ENCODE assay signal across 16 mouse cellular contexts in the genomic region with DNA sequence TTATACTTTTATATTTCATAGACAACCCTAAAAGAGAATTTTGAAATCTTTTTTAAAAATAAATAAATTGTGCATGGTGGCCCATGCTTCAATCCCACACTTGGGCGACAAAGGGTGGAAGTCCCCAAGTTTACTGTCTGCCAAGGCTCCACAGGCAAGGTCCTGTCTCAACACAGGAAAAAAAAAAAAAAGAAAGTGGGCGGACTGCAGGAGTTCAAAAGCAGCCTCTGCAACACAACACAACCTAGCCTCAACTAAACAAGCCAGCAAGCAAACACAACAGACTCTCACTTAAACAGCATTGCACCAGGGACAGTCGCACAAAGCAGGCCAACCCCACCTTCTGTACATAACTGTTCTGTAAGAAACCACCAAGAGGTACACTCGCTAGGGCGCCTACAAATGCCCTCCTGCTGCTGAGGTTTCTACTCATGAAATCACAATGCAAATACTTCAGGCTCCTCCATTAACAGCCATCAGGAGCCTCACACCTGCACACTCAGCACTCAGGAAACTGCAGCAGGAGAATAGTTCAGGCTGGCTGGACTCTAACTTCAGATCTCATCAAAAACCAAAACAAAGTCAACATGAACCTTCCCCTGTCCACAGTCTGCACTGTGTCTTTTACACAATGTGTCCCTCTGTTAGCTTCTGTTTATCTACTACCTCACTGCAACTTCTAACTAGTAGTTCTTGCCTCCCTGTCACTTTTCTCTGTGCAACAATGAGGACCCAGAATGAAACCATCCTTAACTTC. TPM values are rescaled to one million over a fixed set of nuclear protein-coding genes. Genes with fewer than 3 reads are reported as not detected.
A peak's percentile ranks its signal among the peaks of the same experiment; 100 is the strongest.
DNase-seq lines count a peak whose midpoint lies in the region; ATAC-seq and TF ChIP-seq lines count a peak whose summit lies in the region.
"Had no signal": no experiment of that assay in that cellular context is flagged by ENCODE, and none has a peak within 500 bp of the region (broad histone marks: within the 10 kb centered on the region; RNA-seq: fewer than 3 reads in every experiment).

No protein-coding gene starts in this region.

- ATAC-seq in kidney, embryonic 16.5 days (ENCODE audit: low FRiP score, low TSS enrichment) = no peak
- no peak for ATAC-seq in lung, embryonic 14.5 days (ENCODE audit: insufficient read depth)
- ATAC-seq in stomach, embryonic 15.5 days (ENCODE audit: insufficient read depth, low FRiP score, low read depth) = no peak
- ATAC-seq in megakaryocyte-erythroid progenitor cell, adult 5-6 weeks (replicated peaks; ENCODE audit: low FRiP score, low TSS enrichment, poor library complexity, severe bottlenecking) = no peak
- ATAC-seq: hindbrain, embryonic 16.5 days had no signal

- no peak overlapping the region for H3K9ac ChIP-seq in kidney, embryonic 16.5 days (replicated peaks; ENCODE audit: low read length)
- no peak overlapping the region for H3K9ac ChIP-seq in lung, embryonic 14.5 days
- H3K9ac ChIP-seq in stomach, embryonic 15.5 days = no peak overlapping the region

- no peaks in the 10 kb centered on the region for H3K27me3 ChIP-seq in kidney, embryonic 16.5 days (ENCODE audit: insufficient read depth, low read length)
- H3K27me3 ChIP-seq in lung, embryonic 14.5 days (ENCODE audit: insufficient read depth, low read length) = no peaks in the 10 kb centered on the region
- no peaks in the 10 kb centered on the region for H3K27me3 ChIP-seq in stomach, embryonic 15.5 days (replicated peaks)

- H3K27ac ChIP-seq in kidney, embryonic 16.5 days (ENCODE audit: low read length) = no peak overlapping the region; the same call in 1 of the 2 replicates
- peak overlapping the region; percentile 23; the same call in 1 of the 2 replicates for H3K27ac ChIP-seq in bone marrow macrophage, adult 2 months (ENCODE audit: insufficient read depth, low read depth, low read length)
- H3K27ac ChIP-seq in lung, embryonic 14.5 days (ENCODE audit: low read depth) = peak overlapping the region; percentile 59
- H3K27ac ChIP-seq in stomach, embryonic 15.5 days = peak overlapping the region; percentile 31; the same call in 1 of the 2 replicates

- peaks cover 56% of the 10 kb centered on the region for H3K4me1 ChIP-seq in kidney, embryonic 16.5 days (ENCODE audit: insufficient read depth, low read length)
- H3K4me1 ChIP-seq in bone marrow macrophage, adult 2 months (ENCODE audit: control insufficient read depth, insufficient read depth, low read length) = peaks cover 30% of the 10 kb centered on the region
- H3K4me1 ChIP-seq in lung, embryonic 14.5 days (ENCODE audit: insufficient read depth) = peaks cover 7% of the 10 kb centered on the region; the same call in 1 of the 2 replicates
- H3K4me1 ChIP-seq in stomach, embryonic 15.5 days = peaks cover 14% of the 10 kb centered on the region

- WGBS in kidney, embryonic 16.5 days = 85% methylated on average over 5 of the region's 5 CpGs
- 70% methylated on average over 5 of the region's 5 CpGs for WGBS in lung, embryonic 14.5 days
- WGBS in stomach, embryonic 15.5 days = 75% methylated on average over 5 of the region's 5 CpGs

- TF ChIP-seq CTCF in bone marrow macrophage, adult 2 months (IDR thresholded peaks at IDR 0.05; ENCODE audit: low read depth, low read length) = no peak
- TF ChIP-seq CTCF in lung, embryonic 14.5 days (IDR thresholded peaks at IDR 0.05; ENCODE audit: low read depth) = no peak

- no peaks in the 10 kb centered on the region; the same call in 1 of the 2 replicates for H3K9me3 ChIP-seq in kidney, embryonic 16.5 days (ENCODE audit: low read length)
- H3K9me3 ChIP-seq in lung, embryonic 14.5 days (ENCODE audit: low read depth, low read length) = no peaks in the 10 kb centered on the region
- H3K9me3 ChIP-seq in stomach, embryonic 15.5 days = no peaks in the 10 kb centered on the region

- no peaks in the 10 kb centered on the region for H3K36me3 ChIP-seq in kidney, embryonic 16.5 days (ENCODE audit: insufficient read depth, low read length)
- no peaks in the 10 kb centered on the region for H3K36me3 ChIP-seq in lung, embryonic 14.5 days (ENCODE audit: insufficient read depth)
- H3K36me3 ChIP-seq in stomach, embryonic 15.5 days = no peaks in the 10 kb centered on the region

- no peak for TF ChIP-seq POLR2A in bone marrow macrophage, adult 2 months (IDR thresholded peaks at IDR 0.05; ENCODE audit: borderline replicate concordance, low read depth, low read length)

- H3K4me2 ChIP-seq in kidney, embryonic 16.5 days (replicated peaks; ENCODE audit: low read depth, low read length) = no peak overlapping the region
- H3K4me2 ChIP-seq in lung, embryonic 14.5 days = 0 out of 2 replicates have a peak overlapping the region, but pooled peaks have one; percentile 10
- H3K4me2 ChIP-seq in stomach, embryonic 15.5 days = no peak overlapping the region

- DNase-seq in kidney, postnatal 25 days = peak; percentile 24 to 42
- peak; percentile 55 for DNase-seq in lung, embryonic 14.5 days
- DNase-seq in gastrocnemius, postnatal 4 days (ENCODE audit: low spot score in 2 of 2) = no peak
- DNase-seq in frontal cortex, adult 2 months (ENCODE audit: extremely low spot score in 1 of 2, low spot score in 1 of 2) = no peak
- DNase-seq: adrenal gland, postnatal 10 days; heart, postnatal 10 days; layer of hippocampus, adult 9-11 months; left cerebral cortex, postnatal 4 days; midbrain, embryonic 14.5 days; spleen, adult 18-20 months had no signal

- H3K4me3 ChIP-seq in kidney, embryonic 16.5 days (ENCODE audit: low read length) = no peak overlapping the region
- H3K4me3 ChIP-seq in bone marrow macrophage, adult 2 months (ENCODE audit: insufficient read depth, low read length) = no peak overlapping the region
- H3K4me3 ChIP-seq in lung, embryonic 14.5 days (ENCODE audit: low read depth, low read length) = no peak overlapping the region
- H3K4me3 ChIP-seq in stomach, embryonic 15.5 days (replicated peaks) = no peak overlapping the region

RNA-seq across cellular contexts. Expression of a gene that starts 4.3 kb away (rescaled TPM):
- polyA plus RNA-seq in kidney, embryonic 16.5 days (2015; fragmentation: Nextera tagmentation; extraction: Ambion mirVana) = 5.6 and 6.1 TPM in 2 replicates
- 26.4 and 27.9 TPM in 2 replicates for polyA plus RNA-seq in bone marrow macrophage, adult 2 months (2012; ENCODE audit: insufficient read depth, insufficient read length, missing spikeins)
- polyA plus RNA-seq in lung, embryonic 14.5 days (2014; fragmentation: Nextera tagmentation; extraction: Ambion mirVana) = 7.8 and 8.1 TPM in 2 replicates
- 4.8 and 4.9 TPM in 2 replicates for polyA plus RNA-seq in stomach, embryonic 15.5 days (2015; fragmentation: Nextera tagmentation; extraction: Ambion mirVana)
- total RNA-seq in megakaryocyte-erythroid progenitor cell, adult 5-6 weeks (2014; fragmentation: Nextera tagmentation) = 5.3 and 10.4 TPM in 2 replicates
- 7.8 and 14.8 TPM in 2 replicates for total RNA-seq in megakaryocyte-erythroid progenitor cell, adult 5-6 weeks (2017)
- total RNA-seq in gastrocnemius, postnatal 4 days (2021) = 10 to 100 TPM; 12.4 to 14.5 TPM
- polyA plus RNA-seq in frontal cortex, adult 2 months (2012; rRNA removed) = 20.2 and 22.0 TPM in 2 replicates

RNA-seq across cellular contexts. Expression of a gene that starts 30.0 kb away (rescaled TPM):
- 0.90 and 0.95 TPM in 2 replicates for polyA plus RNA-seq in kidney, embryonic 16.5 days (2015; fragmentation: Nextera tagmentation; extraction: Ambion mirVana)
- not detected in 2 replicates for polyA plus RNA-seq in bone marrow macrophage, adult 2 months (2012; ENCODE audit: insufficient read depth, insufficient read length, missing spikeins)
- 0.12 TPM in 1 of 2 replicates, not detected in the other for polyA plus RNA-seq in lung, embryonic 14.5 days (2014; fragmentation: Nextera tagmentation; extraction: Ambion mirVana)
- 0.94 and 1.0 TPM in 2 replicates for polyA plus RNA-seq in stomach, embryonic 15.5 days (2015; fragmentation: Nextera tagmentation; extraction: Ambion mirVana)
- total RNA-seq in megakaryocyte-erythroid progenitor cell, adult 5-6 weeks (2014; fragmentation: Nextera tagmentation) = not detected in 2 replicates
- not detected in 2 replicates for total RNA-seq in megakaryocyte-erythroid progenitor cell, adult 5-6 weeks (2017)
- 1 to 10 TPM; 4.7 to 6.5 TPM for total RNA-seq in gastrocnemius, postnatal 4 days (2021)
- 0.36 and 0.65 TPM in 2 replicates for polyA plus RNA-seq in frontal cortex, adult 2 months (2012; rRNA removed)
- total RNA-seq: adrenal gland, postnatal 10 days; heart, postnatal 10 days; left cerebral cortex, postnatal 4 days had no signal
- polyA plus RNA-seq: midbrain, embryonic 14.5 days; thymus, postnatal 0 days had no signal

Comparison
In these comparisons a context has a peak if more than half of its experiments do, and no peak if none do; other contexts are left out.
1. DNase-seq: peak in kidney, postnatal 25 days (2 of 2) and lung, embryonic 14.5 days (single experiment); none in gastrocnemius, postnatal 4 days (0 of 2) and frontal cortex, adult 2 months (0 of 2).